Mouse (Mus musculus): ENCODE results near the gene Ccdc130. TPM values are rescaled to one million over a fixed set of nuclear protein-coding genes. Genes with fewer than 3 reads are reported as not detected.
A peak's percentile ranks its signal among the peaks of the same experiment; 100 is the strongest.

Gene Ccdc130
- polyA plus RNA-seq, 1 experiment from 2014 or later, result 16.3 TPM

GRCm38 (mm10) chr8:84280777-84281176, 10.6 kb upstream of the Ccdc130 start:
- Histone ChIP-seq H3K27me3 (replicated peaks; ENCODE audit: control insufficient read depth, insufficient read depth, low read length) (no peaks in the 10 kb centered on the region), H3K36me3 (ENCODE audit: control insufficient read depth, insufficient read depth, low read length) (no peaks in the 10 kb centered on the region), H3K9me3 (ENCODE audit: control insufficient read depth, low read length) (no peaks in the 10 kb centered on the region), H3K27ac (ENCODE audit: low read length) (no peak overlapping the region), H3K4me1 (ENCODE audit: control insufficient read depth, insufficient read depth, low read length) (no peaks in the 10 kb centered on the region), H3K9ac (ENCODE audit: low read depth, low read length) (no peak overlapping the region), H3K4me2 (ENCODE audit: low read depth, low read length) (no peak overlapping the region), H3K4me3 (ENCODE audit: low read length) (no peak overlapping the region)
- ATAC-seq, result no peak
- WGBS, result 73% methylated on average over 10 of the region's 10 CpGs

GRCm38 (mm10) chr8:84276447-84276846, 6.3 kb upstream of the Ccdc130 start:
- no peaks in the 10 kb centered on the region for H3K9me3 ChIP-seq (ENCODE audit: control insufficient read depth, low read length)
- H3K27me3 ChIP-seq (replicated peaks; ENCODE audit: control insufficient read depth, insufficient read depth, low read length), result no peaks in the 10 kb centered on the region
- no peak overlapping the region for H3K4me2 ChIP-seq (ENCODE audit: low read depth, low read length)
- ATAC-seq, result no peak
- H3K9ac ChIP-seq (ENCODE audit: low read depth, low read length), result no peak overlapping the region
- no peaks in the 10 kb centered on the region for H3K4me1 ChIP-seq (ENCODE audit: control insufficient read depth, insufficient read depth, low read length)
- H3K27ac ChIP-seq (ENCODE audit: low read length), result no peak overlapping the region
- no peak overlapping the region for H3K4me3 ChIP-seq (ENCODE audit: low read length)
- 56% methylated on average over 1 of the region's 1 CpGs for WGBS
- no peaks in the 10 kb centered on the region for H3K36me3 ChIP-seq (ENCODE audit: control insufficient read depth, insufficient read depth, low read length)

- no peak for ATAC-seq
- Histone ChIP-seq H3K4me1 (ENCODE audit: control insufficient read depth, insufficient read depth, low read length) (peaks cover 9% of the 10 kb centered on the region), H3K9me3 (ENCODE audit: control insufficient read depth, low read length) (no peaks in the 10 kb centered on the region), H3K9ac (ENCODE audit: low read depth, low read length) (no peak overlapping the region), H3K27me3 (replicated peaks; ENCODE audit: control insufficient read depth, insufficient read depth, low read length) (no peaks in the 10 kb centered on the region), H3K4me2 (ENCODE audit: low read depth, low read length) (no peak overlapping the region), H3K36me3 (ENCODE audit: control insufficient read depth, insufficient read depth, low read length) (no peaks in the 10 kb centered on the region), H3K27ac (ENCODE audit: low read length) (no peak overlapping the region), H3K4me3 (ENCODE audit: low read length) (no peak overlapping the region)
- 85% methylated on average over 3 of the region's 3 CpGs for WGBS
Observed at GRCm38 (mm10) chr8:84273968-84274367, 3.8 kb upstream of the Ccdc130 start.

- WGBS, result 76% methylated on average over 4 of the region's 4 CpGs
- H3K9me3 ChIP-seq (ENCODE audit: control insufficient read depth, low read length), result no peaks in the 10 kb centered on the region
- no peaks in the 10 kb centered on the region for H3K36me3 ChIP-seq (ENCODE audit: control insufficient read depth, insufficient read depth, low read length)
- no peak overlapping the region for H3K4me3 ChIP-seq (ENCODE audit: low read length)
- peaks cover 9% of the 10 kb centered on the region for H3K4me1 ChIP-seq (ENCODE audit: control insufficient read depth, insufficient read depth, low read length)
- H3K9ac ChIP-seq (ENCODE audit: low read depth, low read length), result no peak overlapping the region
- no peak overlapping the region for H3K27ac ChIP-seq (ENCODE audit: low read length)
- no peak overlapping the region for H3K4me2 ChIP-seq (ENCODE audit: low read depth, low read length)
- no peak for ATAC-seq
- no peaks in the 10 kb centered on the region for H3K27me3 ChIP-seq (replicated peaks; ENCODE audit: control insufficient read depth, insufficient read depth, low read length)
Observed at GRCm38 (mm10) chr8:84272302-84272701, 2.1 kb upstream of the Ccdc130 start.

GRCm38 (mm10) chr8:84261098-84261497, 9.1 kb downstream of the Ccdc130 start:
- ATAC-seq, result no peak
- Histone ChIP-seq H3K9ac (ENCODE audit: low read depth, low read length) (no peak overlapping the region), H3K4me2 (ENCODE audit: low read depth, low read length) (no peak overlapping the region), H3K27me3 (replicated peaks; ENCODE audit: control insufficient read depth, insufficient read depth, low read length) (no peaks in the 10 kb centered on the region), H3K36me3 (ENCODE audit: control insufficient read depth, insufficient read depth, low read length) (peaks cover 32% of the 10 kb centered on the region), H3K4me3 (ENCODE audit: low read length) (no peak overlapping the region), H3K9me3 (ENCODE audit: control insufficient read depth, low read length) (no peaks in the 10 kb centered on the region), H3K4me1 (ENCODE audit: control insufficient read depth, insufficient read depth, low read length) (peaks cover 13% of the 10 kb centered on the region), H3K27ac (ENCODE audit: low read length) (no peak overlapping the region)
- 92% methylated on average over 4 of the region's 4 CpGs for WGBS

- WGBS, result under 1% methylated on average over 64 of the region's 64 CpGs
- peak within 1 kb of the TSS; percentile 92 for H3K9ac ChIP-seq (ENCODE audit: low read depth, low read length)
Observed at GRCm38 (mm10) chr8:84256822-84257610, 13.2 kb downstream of the Ccdc130 start, which contains the start of gene Mri1. Mri1 (minus strand) TSS chr8:84257326.

GRCm38 (mm10) chr8:84256458-84256821, 13.7 kb downstream of the Ccdc130 start:
- H3K27me3 ChIP-seq (replicated peaks; ENCODE audit: control insufficient read depth, insufficient read depth, low read length), result no peaks in the 10 kb centered on the region
- ATAC-seq, result peak; percentile 71
- H3K27ac ChIP-seq (ENCODE audit: low read length), result peak overlapping the region; percentile 89
- WGBS, result 12% methylated on average over 6 of the region's 6 CpGs
- peaks cover 32% of the 10 kb centered on the region for H3K36me3 ChIP-seq (ENCODE audit: control insufficient read depth, insufficient read depth, low read length)
- H3K9me3 ChIP-seq (ENCODE audit: control insufficient read depth, low read length), result no peaks in the 10 kb centered on the region
- peak overlapping the region; percentile 95 for H3K4me3 ChIP-seq (ENCODE audit: low read length)
- H3K9ac ChIP-seq (ENCODE audit: low read depth, low read length), result peak overlapping the region; percentile 92
- peaks cover 15% of the 10 kb centered on the region for H3K4me1 ChIP-seq (ENCODE audit: control insufficient read depth, insufficient read depth, low read length)
- H3K4me2 ChIP-seq (ENCODE audit: low read depth, low read length), result peak overlapping the region; percentile 95

More at GRCm38 (mm10) chr8:84256822-84257610, 13.2 kb downstream of the Ccdc130 start, which contains the start of gene Mri1:
- H3K36me3 ChIP-seq (ENCODE audit: control insufficient read depth, insufficient read depth, low read length), result peaks cover 38% of the 10 kb centered on the region
- H3K27ac ChIP-seq (ENCODE audit: low read length), result peak within 1 kb of the TSS; percentile 89
- ATAC-seq, result peak; percentile 91
- peaks cover 15% of the 10 kb centered on the region for H3K4me1 ChIP-seq (ENCODE audit: control insufficient read depth, insufficient read depth, low read length)
- H3K27me3 ChIP-seq (replicated peaks; ENCODE audit: control insufficient read depth, insufficient read depth, low read length), result no peaks in the 10 kb centered on the region
- H3K4me3 ChIP-seq (ENCODE audit: low read length), result peak within 1 kb of the TSS; percentile 95
- H3K4me2 ChIP-seq (ENCODE audit: low read depth, low read length), result peak within 1 kb of the TSS; percentile 95
- no peaks in the 10 kb centered on the region for H3K9me3 ChIP-seq (ENCODE audit: control insufficient read depth, low read length)

GRCm38 (mm10) chr8:84255858-84256257, 14.3 kb downstream of the Ccdc130 start:
- no peaks in the 10 kb centered on the region for H3K9me3 ChIP-seq (ENCODE audit: control insufficient read depth, low read length)
- peak overlapping the region; percentile 95 for H3K4me3 ChIP-seq (ENCODE audit: low read length)
- ATAC-seq, result no peak
- H3K9ac ChIP-seq (ENCODE audit: low read depth, low read length), result peak overlapping the region; percentile 92
- H3K36me3 ChIP-seq (ENCODE audit: control insufficient read depth, insufficient read depth, low read length), result peaks cover 32% of the 10 kb centered on the region
- H3K27me3 ChIP-seq (replicated peaks; ENCODE audit: control insufficient read depth, insufficient read depth, low read length), result no peaks in the 10 kb centered on the region
- peak overlapping the region; percentile 95 for H3K4me2 ChIP-seq (ENCODE audit: low read depth, low read length)
- H3K4me1 ChIP-seq (ENCODE audit: control insufficient read depth, insufficient read depth, low read length), result peaks cover 15% of the 10 kb centered on the region
- H3K27ac ChIP-seq (ENCODE audit: low read length), result no peak overlapping the region; the same call in 1 of the 2 replicates
- WGBS, result 81% methylated on average over 3 of the region's 3 CpGs

- no peaks in the 10 kb centered on the region for H3K27me3 ChIP-seq (replicated peaks; ENCODE audit: control insufficient read depth, insufficient read depth, low read length)
- no peaks in the 10 kb centered on the region for H3K9me3 ChIP-seq (ENCODE audit: control insufficient read depth, low read length)
- H3K36me3 ChIP-seq (ENCODE audit: control insufficient read depth, insufficient read depth, low read length), result peaks cover 34% of the 10 kb centered on the region
- peak within 1 kb of the TSS; percentile 58 for H3K4me3 ChIP-seq (ENCODE audit: low read length)
- no peaks in the 10 kb centered on the region for H3K4me1 ChIP-seq (ENCODE audit: control insufficient read depth, insufficient read depth, low read length)
- peak; percentile 97 for ATAC-seq
- H3K9ac ChIP-seq (ENCODE audit: low read depth, low read length), result peak within 1 kb of the TSS; percentile 73
- H3K27ac ChIP-seq (ENCODE audit: low read length), result peak within 1 kb of the TSS; percentile 43
- peak within 1 kb of the TSS; percentile 60 for H3K4me2 ChIP-seq (ENCODE audit: low read depth, low read length)
- 3% methylated on average over 52 of the region's 52 CpGs for WGBS
Observed at GRCm38 (mm10) chr8:84249257-84250170, 20.7 kb downstream of the Ccdc130 start, which contains the start of gene D8Ertd738e. D8Ertd738e (minus strand) TSS chr8:84249719.
